Mouse (Mus musculus): ENCODE measurements around the gene Cdk19.
"Not testable (repeated sequence)": the region's sequence is repeated elsewhere in the genome, so short reads cannot be mapped to it uniquely, and the experiment has no call there.

Cdk19 gene

DNA sequence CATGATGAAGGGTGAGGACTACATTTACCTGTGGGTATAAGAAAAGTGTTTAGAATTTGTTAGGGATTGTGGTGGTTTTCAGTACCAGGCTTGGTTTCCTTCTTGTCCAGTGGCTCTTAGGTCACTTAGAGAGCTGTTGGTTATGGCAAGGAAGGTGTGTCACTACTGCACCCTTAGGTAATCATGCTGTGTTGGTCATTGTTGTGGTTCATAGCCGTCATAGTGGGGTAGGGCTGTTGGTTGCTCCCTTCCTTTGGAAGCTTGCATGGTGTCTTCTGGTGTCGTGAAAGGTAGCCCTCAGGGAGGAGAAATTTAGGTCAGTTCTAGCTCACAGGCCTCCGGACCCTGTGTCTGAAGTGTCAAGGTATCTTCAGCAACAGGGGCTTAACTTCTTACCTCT, 46.0 kb downstream of the Cdk19 start:
- no peak for DNase-seq (ENCODE audit: extremely low spot score, low read depth, low spot score)

GRCm38 (mm10) chr10:40386126-40386525, 46.8 kb downstream of the Cdk19 start:
- DNase-seq (ENCODE audit: extremely low spot score, low read depth, low spot score) = no peak

- no peak for DNase-seq (ENCODE audit: extremely low spot score, low read depth, low spot score)
Observed at GRCm38 (mm10) chr10:40393447-40394143, 54.2 kb downstream of the Cdk19 start.

DNA sequence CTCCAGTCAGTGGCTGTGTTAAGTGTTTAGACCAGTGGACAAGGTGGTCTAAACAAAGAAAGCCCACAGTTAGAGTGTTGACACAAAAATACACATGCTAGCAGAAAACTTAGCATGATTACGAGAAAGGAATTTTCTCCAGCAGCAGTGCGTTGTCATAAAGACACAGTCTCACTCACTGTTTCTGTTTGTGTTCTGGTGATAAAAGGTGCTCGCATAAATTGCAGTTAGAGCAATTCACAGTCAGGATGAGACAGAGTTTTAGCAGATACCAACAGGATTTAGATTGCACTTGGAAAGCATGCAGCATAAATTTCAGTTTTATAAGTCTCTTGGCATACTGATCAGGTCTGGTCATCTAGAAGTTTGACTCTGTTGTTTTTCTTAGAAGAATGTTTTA, 59.5 kb downstream of the Cdk19 start:
- DNase-seq (ENCODE audit: extremely low spot score, low read depth, low spot score) = no peak

DNA sequence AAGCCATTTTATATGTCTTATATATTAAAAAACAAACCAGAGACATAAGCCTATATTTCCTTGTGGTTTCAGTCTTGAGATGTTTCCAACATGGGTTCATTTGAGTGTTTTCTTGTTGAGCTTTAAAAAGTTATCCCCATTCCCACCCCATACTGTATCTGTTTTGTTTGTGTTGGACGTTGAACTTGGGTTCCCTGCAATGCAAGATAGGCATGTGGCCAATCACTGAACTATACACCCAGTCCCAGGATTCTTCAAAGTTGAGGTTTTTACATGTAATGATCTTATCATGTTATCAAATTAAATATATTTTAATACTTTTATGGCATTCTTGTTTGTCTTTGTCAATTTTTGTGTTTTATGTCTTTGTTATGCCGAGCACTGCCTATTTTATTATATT, 60.0 kb downstream of the Cdk19 start:
- no peak for DNase-seq (ENCODE audit: extremely low spot score, low read depth, low spot score)

- no peak for DNase-seq (ENCODE audit: extremely low spot score, low read depth, low spot score)
Observed at GRCm38 (mm10) chr10:40400293-40400692, 60.9 kb downstream of the Cdk19 start.

- no peak for DNase-seq (ENCODE audit: extremely low spot score, low read depth, low spot score)
Observed at GRCm38 (mm10) chr10:40406655-40407054, 67.3 kb downstream of the Cdk19 start.

GRCm38 (mm10) chr10:40409336-40409735, 70.0 kb downstream of the Cdk19 start:
- DNase-seq (ENCODE audit: extremely low spot score, low read depth, low spot score) = no peak

DNA sequence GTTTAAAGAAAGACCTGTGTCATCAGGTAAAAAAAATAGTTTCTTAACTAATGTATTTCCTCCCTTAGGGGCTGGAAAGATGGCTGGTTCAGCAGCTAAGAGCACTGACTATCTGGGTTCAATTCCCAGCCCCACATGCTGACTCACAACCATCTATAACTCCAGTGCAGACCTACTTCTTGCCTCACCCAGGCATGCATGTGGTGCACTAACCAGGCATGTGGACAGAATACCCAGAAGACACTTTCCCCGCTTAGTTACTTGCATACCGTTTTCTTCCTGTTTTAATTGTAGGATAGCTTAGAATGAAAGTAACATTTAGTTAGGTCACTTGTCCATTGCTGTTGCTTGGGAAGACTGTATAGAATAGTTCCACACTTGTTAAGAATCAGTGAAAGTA, 72.0 kb downstream of the Cdk19 start:
- DNase-seq (ENCODE audit: extremely low spot score, low read depth, low spot score) = no peak

GRCm38 (mm10) chr10:40416944-40417343, 77.6 kb downstream of the Cdk19 start:
- DNase-seq (ENCODE audit: extremely low spot score, low read depth, low spot score) = no peak

DNA sequence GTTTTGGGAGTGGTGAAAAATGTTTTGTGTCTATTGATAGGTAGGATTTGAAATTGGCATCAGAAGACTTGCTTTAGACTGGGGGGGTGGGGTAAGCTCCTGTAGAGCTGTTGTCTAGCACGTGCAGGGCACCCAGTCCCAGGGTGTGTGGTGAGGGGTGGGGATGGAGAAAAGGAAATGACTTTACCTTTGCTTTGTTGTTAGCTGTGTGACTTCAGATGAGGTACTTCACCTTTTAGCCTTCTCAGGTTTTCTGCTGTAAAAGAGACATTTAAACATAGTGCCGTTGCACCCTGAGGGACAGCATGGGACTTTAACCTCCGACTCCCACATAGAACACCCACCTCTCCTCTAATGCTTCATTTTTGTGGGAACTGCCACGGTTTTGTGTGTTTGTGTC, 80.5 kb downstream of the Cdk19 start:
- no peak for DNase-seq (ENCODE audit: extremely low spot score, low read depth, low spot score)

DNA sequence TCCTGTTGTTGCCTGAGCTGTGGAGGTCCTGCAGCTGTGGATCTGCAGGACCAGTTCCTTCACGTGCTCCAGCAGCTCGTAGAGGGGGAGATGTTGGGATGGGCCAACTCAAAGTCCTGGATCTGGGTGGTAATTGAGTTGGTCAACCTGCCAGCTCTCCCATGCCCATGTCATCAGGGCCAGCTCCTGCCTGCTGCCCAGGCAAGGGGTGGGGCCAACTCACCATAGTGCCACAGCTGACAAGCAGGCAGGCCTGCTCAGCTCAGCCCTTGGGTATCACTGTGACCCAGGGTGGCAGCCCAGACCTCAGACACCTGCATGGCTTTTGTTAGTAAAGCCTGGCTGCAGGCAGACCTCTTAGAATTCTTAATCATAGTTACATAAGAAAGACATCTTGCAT, 81.3 kb downstream of the Cdk19 start:
- DNase-seq (ENCODE audit: extremely low spot score, low read depth, low spot score) = no peak

DNA sequence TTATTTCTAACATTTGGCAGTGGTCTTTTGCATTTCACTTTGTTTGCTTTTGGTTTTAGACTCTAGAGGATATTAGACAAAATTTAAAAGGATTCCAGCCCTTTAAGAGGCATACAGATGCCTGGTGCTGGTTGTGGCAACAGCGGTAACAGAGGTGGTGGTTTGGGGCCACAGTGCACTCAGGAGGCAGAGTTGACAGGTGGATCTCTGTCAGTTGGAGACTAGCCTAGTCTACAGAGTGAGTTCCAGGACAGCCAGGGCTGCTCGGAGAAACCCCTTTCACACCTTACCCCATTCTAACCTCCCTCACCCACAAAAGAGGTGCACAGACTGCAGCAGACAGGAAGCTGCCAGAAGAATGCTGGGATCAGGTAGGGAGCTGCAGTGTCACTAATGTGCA, 82.4 kb downstream of the Cdk19 start:
- DNase-seq (ENCODE audit: extremely low spot score, low read depth, low spot score) = no peak

DNA sequence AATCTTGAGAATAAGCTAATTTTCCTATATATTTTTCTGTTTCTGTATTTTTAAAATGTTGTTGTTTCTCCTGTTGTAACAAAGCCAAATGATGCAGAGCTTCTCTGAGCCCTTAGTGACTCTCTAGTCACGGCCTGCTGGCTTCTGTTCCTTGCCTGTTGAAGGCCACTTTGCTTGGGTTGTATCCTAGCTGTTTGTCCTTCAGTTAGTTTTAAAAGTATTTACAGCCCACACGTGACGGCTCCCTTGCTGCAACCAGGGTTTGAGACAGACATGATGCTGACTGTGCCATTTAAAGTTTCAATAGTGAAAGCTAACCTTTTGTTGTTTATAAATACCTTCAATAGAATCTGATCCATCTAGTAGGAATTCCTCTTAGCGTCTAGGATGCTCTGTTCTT, 83.3 kb downstream of the Cdk19 start:
- DNase-seq (ENCODE audit: extremely low spot score, low read depth, low spot score) = no peak

GRCm38 (mm10) chr10:40424428-40424827, 85.1 kb downstream of the Cdk19 start:
- DNase-seq (ENCODE audit: extremely low spot score, low read depth, low spot score) = not testable (repeated sequence)

DNA sequence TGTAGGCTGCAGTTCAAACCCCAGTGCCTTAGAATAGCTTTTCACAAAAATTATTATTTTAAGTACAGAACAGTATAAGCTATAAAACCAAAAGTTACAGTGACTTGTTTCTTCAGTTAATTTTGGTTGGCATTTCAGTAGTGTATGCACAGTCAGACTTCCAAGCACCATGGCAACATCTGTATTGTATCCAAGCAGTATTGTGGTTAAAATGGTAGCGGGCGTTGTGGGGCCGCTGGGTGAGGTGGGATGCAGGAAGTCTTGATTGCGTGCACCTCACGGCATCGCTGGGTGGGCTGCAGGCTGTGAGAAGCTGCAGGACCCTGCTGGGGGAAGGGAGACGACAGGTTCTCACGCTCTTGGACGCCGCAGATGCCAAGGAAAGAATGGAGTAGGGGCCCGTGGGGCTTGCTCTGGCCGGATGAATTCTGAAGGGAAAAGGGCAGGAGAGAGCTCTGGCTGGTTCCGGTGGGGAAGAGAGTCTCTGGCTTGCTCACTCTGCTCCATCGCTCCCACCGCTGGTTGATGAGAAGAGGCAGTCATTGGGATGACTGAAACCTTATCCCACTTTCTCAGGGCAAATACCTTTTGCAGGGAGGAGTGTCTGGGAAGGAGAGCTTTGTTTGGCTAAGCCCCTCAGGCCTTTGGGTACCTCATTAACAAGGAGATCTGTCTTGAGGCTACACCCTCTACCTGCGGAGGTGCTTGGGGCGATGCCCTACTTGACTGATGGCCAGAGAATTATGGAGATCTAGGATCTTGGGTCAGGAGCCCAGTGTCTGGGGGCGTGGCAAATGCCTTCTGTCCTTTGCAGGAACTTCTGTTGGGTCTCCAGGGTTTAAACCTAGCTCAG, 86.1 kb downstream of the Cdk19 start:
- no peak for DNase-seq (ENCODE audit: extremely low spot score, low read depth, low spot score)

- DNase-seq (ENCODE audit: extremely low spot score, low read depth, low spot score) = no peak
Observed at GRCm38 (mm10) chr10:40426096-40426450, 86.7 kb downstream of the Cdk19 start.

DNA sequence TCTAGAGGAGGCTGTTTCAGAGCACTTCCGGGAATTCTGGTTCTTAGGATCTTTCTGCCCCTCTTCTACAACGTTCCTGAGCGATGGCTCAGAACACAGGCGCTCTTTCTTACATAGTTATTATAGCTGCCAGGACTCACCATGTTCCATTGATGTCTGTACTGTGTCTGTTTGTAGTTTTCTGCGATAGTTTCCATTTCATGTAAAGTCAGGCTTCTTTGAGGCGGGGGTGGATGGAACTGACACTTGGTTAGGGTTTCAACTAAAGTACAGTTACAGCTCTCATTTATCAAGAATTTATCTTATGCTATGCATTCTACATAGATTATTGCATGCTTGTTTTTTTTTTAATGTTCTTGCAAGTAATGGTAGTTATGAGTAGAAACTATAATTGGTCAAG, 89.3 kb downstream of the Cdk19 start:
- no peak for DNase-seq (ENCODE audit: extremely low spot score, low read depth, low spot score)

GRCm38 (mm10) chr10:40429081-40429480, 89.7 kb downstream of the Cdk19 start:
- DNase-seq (ENCODE audit: extremely low spot score, low read depth, low spot score) = no peak

DNA sequence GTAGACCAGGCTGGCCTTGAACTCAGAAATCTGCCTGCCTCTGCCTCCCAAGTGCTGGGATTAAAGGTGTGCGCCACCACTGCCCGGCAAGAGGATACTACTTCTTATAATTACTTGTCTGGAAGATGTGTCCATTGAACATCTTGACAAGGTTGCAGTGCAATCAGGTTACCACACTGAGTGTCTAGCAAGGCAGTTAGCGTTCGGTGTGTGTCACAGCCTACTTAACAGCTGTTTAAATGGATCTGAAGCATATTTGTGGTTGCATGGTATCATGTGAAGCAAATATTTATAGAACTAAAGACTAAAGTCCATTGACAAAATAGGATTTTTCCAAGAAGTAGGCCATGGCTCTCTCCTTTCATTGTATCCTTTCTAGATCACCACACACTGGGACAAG, 90.8 kb downstream of the Cdk19 start:
- no peak for DNase-seq (ENCODE audit: extremely low spot score, low read depth, low spot score)

GRCm38 (mm10) chr10:40431957-40432356, 92.6 kb downstream of the Cdk19 start:
- no peak for DNase-seq (ENCODE audit: extremely low spot score, low read depth, low spot score)

DNA sequence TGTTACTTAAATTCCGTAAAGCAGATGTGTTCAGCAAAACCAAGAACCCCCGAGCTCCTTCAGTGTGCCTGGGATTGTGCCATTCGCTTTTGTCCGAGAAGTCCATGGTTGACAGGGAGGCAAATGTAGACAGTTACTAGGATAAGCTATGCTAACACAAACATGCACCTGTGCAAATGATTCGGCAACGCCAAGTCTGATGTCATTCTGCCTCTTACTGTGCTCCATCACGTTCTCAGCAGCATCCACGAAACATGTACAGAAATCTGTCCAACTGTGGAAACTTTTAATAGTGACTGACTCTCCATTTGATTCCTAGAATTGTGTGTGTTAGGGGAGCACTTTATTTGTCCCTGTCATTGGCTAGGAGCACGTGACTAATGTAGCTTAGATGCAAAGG, 93.0 kb downstream of the Cdk19 start:
- DNase-seq (ENCODE audit: extremely low spot score, low read depth, low spot score) = no peak

DNA sequence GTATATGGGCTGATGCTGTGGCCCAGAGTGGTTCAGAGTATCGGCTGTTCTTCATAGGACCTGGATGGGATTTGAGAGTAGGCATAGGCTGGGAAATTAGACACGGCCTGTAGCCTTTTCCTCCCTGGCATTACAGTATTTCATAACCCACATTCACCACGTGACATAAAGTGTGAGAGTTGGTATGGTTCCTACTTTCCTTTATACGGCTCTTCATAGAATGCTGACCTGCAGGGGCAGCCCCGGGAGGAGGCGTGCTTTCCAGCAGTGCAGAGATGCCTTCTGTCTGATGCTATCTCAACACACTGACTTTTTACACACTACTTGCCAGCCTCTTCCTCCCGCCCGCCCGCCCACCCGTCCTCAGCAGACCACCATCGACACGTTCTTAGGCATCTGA, 96.0 kb downstream of the Cdk19 start:
- DNase-seq (ENCODE audit: extremely low spot score, low read depth, low spot score) = no peak

Measured in hindlimb bud, embryonic 11.5 days (tissue).